Mouse (Mus musculus): ENCODE results near the gene Plekhg3. TPM values are rescaled to one million over a fixed set of nuclear protein-coding genes. Genes with fewer than 3 reads are reported as not detected.

Plekhg3 gene
- polyA plus RNA-seq (2015; fragmentation: Nextera tagmentation; extraction: Ambion mirVana) = 1.5 and 1.8 TPM in 2 replicates

DNA sequence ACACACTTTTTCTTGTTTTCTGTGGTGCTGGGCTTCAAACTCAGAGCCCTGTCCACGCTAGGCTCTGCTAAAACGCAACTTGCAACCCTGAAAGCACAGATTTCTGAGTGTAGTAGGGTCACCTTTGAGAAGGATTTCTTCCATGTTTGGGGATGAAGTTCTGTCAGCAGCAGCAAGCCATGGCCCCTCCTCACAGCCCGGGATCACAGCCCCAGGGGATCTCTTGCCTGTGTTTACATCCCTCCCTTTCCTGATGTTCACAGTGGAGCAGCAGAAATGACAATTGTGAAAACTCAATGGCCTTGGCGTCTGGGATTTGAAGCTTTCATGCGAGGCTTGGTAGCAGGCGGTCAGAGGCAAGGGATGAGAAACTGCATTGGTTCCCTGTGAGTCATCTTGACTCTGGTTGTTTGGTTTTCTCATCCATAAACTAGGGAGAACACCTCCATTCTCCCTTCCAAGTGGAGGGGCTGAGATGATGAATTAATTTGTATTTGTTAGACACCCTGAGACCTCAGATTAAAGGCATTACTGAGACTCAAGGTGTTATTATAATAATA, at the start of gene Plekhg3:
Gene Plekhg3, plus strand, starts transcription at position 312 of the 560 bp plus-strand sequence.

Small RNA genes within 50 kb of the gene (microRNA-seq; reads per million reads assigned to microRNA genes)
- not detected for gene Mir5135

Other genes starting within 250 kb of the Plekhg3 start
- 15.4 and 15.8 TPM in 2 replicates for gene Akap5, start 206.0 kb upstream of the Plekhg3 start, polyA plus RNA-seq (2015; fragmentation: Nextera tagmentation; extraction: Ambion mirVana)
- 11.7 and 14.3 TPM in 2 replicates for gene Zbtb25, start 161.3 kb upstream of the Plekhg3 start, polyA plus RNA-seq (2015; fragmentation: Nextera tagmentation; extraction: Ambion mirVana)
- 2.8 and 3.1 TPM in 2 replicates for gene Zbtb1, start 160.6 kb upstream of the Plekhg3 start, polyA plus RNA-seq (2015; fragmentation: Nextera tagmentation; extraction: Ambion mirVana)
- 14.1 and 15.2 TPM in 2 replicates for gene Hspa2, start 126.7 kb upstream of the Plekhg3 start, polyA plus RNA-seq (2015; fragmentation: Nextera tagmentation; extraction: Ambion mirVana)
- gene Ppp1r36, start 113.4 kb upstream of the Plekhg3 start, polyA plus RNA-seq (2015; fragmentation: Nextera tagmentation; extraction: Ambion mirVana) = 2.8 and 3.8 TPM in 2 replicates
- gene Sptb, start 179.7 kb downstream of the Plekhg3 start, polyA plus RNA-seq (2015; fragmentation: Nextera tagmentation; extraction: Ambion mirVana) = 7.2 and 9.2 TPM in 2 replicates
- 171 and 183 TPM in 2 replicates for gene Churc1, start 234.6 kb downstream of the Plekhg3 start, polyA plus RNA-seq (2015; fragmentation: Nextera tagmentation; extraction: Ambion mirVana)
- gene Fntb, start 234.7 kb downstream of the Plekhg3 start, polyA plus RNA-seq (2015; fragmentation: Nextera tagmentation; extraction: Ambion mirVana) = 29.9 and 33.9 TPM in 2 replicates